Comparison of ENCODE assay signal across 26 mouse cellular contexts in the genomic region with DNA sequence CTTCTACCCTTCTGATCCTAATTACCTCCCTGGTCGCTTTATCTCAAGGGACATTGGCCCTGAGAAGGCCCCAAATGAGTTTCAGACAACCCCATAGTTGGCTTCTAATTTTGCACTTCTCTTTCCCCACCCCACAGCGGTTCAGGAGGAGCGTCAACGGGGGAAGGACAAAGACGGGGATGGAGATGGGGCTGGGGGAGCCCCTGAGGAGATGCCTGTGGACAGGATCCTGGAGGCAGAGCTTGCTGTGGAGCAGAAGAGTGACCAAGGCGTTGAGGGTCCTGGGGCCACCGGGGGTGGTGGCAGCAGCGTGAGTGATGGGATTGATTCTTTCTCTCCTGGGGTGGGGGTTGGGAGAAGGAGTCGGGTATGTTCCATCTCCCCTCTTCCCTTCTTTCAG. TPM values are rescaled to one million over a fixed set of nuclear protein-coding genes. Genes with fewer than 3 reads are reported as not detected.
DNase-seq lines count a peak whose midpoint lies in the region; ATAC-seq lines count a peak whose summit lies in the region.
"Had no signal": no experiment of that assay in that cellular context is flagged by ENCODE, and none has a peak within 500 bp of the region (broad histone marks: within the 10 kb centered on the region; RNA-seq: fewer than 3 reads in every experiment).

No protein-coding gene starts in this region.

- H3K27ac ChIP-seq in forebrain, embryonic 10.5 days: no peak overlapping the region
- no peak overlapping the region for H3K27ac ChIP-seq in forebrain, embryonic 14.5 days (ENCODE audit: low read depth, low read length)
- 0 out of 2 replicates have a peak overlapping the region, but pooled peaks have one; percentile 23 for H3K27ac ChIP-seq in hindbrain, embryonic 10.5 days
- H3K27ac ChIP-seq in hindbrain, embryonic 14.5 days: no peak overlapping the region
- H3K27ac ChIP-seq: embryonic facial prominence, embryonic 12.5 days; embryonic facial prominence, embryonic 15.5 days; forebrain, embryonic 12.5 days; heart, adult 2 months; heart, embryonic 10.5 days; heart, embryonic 13.5 days; hindbrain, embryonic 13.5 days; hindbrain, postnatal 0 days had no signal

- H3K4me2 ChIP-seq in forebrain, embryonic 14.5 days (ENCODE audit: low read length): no peak overlapping the region
- H3K4me2 ChIP-seq in hindbrain, embryonic 14.5 days (replicated peaks): no peak overlapping the region
- H3K4me2 ChIP-seq: embryonic facial prominence, embryonic 12.5 days; embryonic facial prominence, embryonic 15.5 days; forebrain, embryonic 12.5 days; heart, embryonic 13.5 days; hindbrain, embryonic 13.5 days had no signal

- H3K4me3 ChIP-seq in forebrain, embryonic 10.5 days: peak overlapping the region; percentile 3; the same call in 1 of the 2 replicates
- H3K4me3 ChIP-seq in forebrain, embryonic 14.5 days (ENCODE audit: low read depth, low read length): no peak overlapping the region
- H3K4me3 ChIP-seq in hindbrain, embryonic 10.5 days: 0 out of 2 replicates have a peak overlapping the region, but pooled peaks have one; percentile 2
- H3K4me3 ChIP-seq in hindbrain, embryonic 14.5 days (replicated peaks; ENCODE audit: low read length): no peak overlapping the region
- H3K4me3 ChIP-seq: embryonic facial prominence, embryonic 12.5 days; embryonic facial prominence, embryonic 15.5 days; forebrain, embryonic 12.5 days; heart, adult 2 months; heart, embryonic 10.5 days; heart, embryonic 13.5 days; hindbrain, embryonic 13.5 days had no signal

- DNase-seq in cerebellum, adult 9-11 months: peak; percentile 12
- no peak for DNase-seq in cerebellum, postnatal 25 days
- DNase-seq in forebrain, embryonic 10.5 days (ENCODE audit: extremely low spot score, low spot score): no peak
- DNase-seq in forebrain, embryonic 14.5 days (ENCODE audit: low spot score): no peak
- no peak for DNase-seq in hindbrain, embryonic 10.5 days (ENCODE audit: low spot score)
- no peak for DNase-seq in hindbrain, embryonic 14.5 days (ENCODE audit: low spot score)
- DNase-seq in 3134 (ENCODE audit: extremely low read depth, insufficient read length, low spot score): peak; percentile 2
- DNase-seq: adrenal gland, adult 2 months; adrenal gland, postnatal 25 days; cerebellum, adult 18-20 months; gastrocnemius, postnatal 14 days; heart, adult 2 months; heart, postnatal 14 days; kidney, adult 18-20 months; kidney, adult 9 months had no signal

- ATAC-seq in forebrain, embryonic 14.5 days: no peak
- no peak for ATAC-seq in hindbrain, embryonic 14.5 days (ENCODE audit: low FRiP score)
- ATAC-seq: CD4-positive, CD25-positive, alpha-beta regulatory T cell, adult 4 months; forebrain, embryonic 16.5 days; hindbrain, postnatal 0 days; inflammation-experienced regulatory T-cells, adult 6 months; intestine, embryonic 16.5 days had no signal

- H3K36me3 ChIP-seq in forebrain, embryonic 10.5 days (replicated peaks): peaks cover 55% of the 10 kb centered on the region
- H3K36me3 ChIP-seq in forebrain, embryonic 14.5 days (ENCODE audit: control insufficient read depth, insufficient read depth, low read length): peaks cover 42% of the 10 kb centered on the region
- peaks cover 54% of the 10 kb centered on the region for H3K36me3 ChIP-seq in hindbrain, embryonic 10.5 days
- peaks cover 45% of the 10 kb centered on the region for H3K36me3 ChIP-seq in hindbrain, embryonic 14.5 days (replicated peaks; ENCODE audit: control insufficient read depth, insufficient read depth)

- H3K9ac ChIP-seq in forebrain, embryonic 14.5 days (ENCODE audit: low read length): no peak overlapping the region
- H3K9ac ChIP-seq in hindbrain, embryonic 14.5 days: no peak overlapping the region
- H3K9ac ChIP-seq: embryonic facial prominence, embryonic 12.5 days; embryonic facial prominence, embryonic 15.5 days; forebrain, embryonic 12.5 days; heart, embryonic 13.5 days; hindbrain, embryonic 13.5 days had no signal

- no peaks in the 10 kb centered on the region for H3K9me3 ChIP-seq in forebrain, embryonic 10.5 days
- no peaks in the 10 kb centered on the region for H3K9me3 ChIP-seq in forebrain, embryonic 14.5 days (replicated peaks; ENCODE audit: control insufficient read depth, low read length)
- no peaks in the 10 kb centered on the region for H3K9me3 ChIP-seq in hindbrain, embryonic 10.5 days
- H3K9me3 ChIP-seq in hindbrain, embryonic 14.5 days (ENCODE audit: control insufficient read depth, low read length): no peaks in the 10 kb centered on the region
- H3K9me3 ChIP-seq: embryonic facial prominence, embryonic 12.5 days; embryonic facial prominence, embryonic 15.5 days; forebrain, embryonic 12.5 days; heart, embryonic 10.5 days; heart, embryonic 13.5 days; hindbrain, embryonic 13.5 days had no signal

- WGBS in forebrain, embryonic 10.5 days: 89% methylated on average over 9 of the region's 9 CpGs
- WGBS in forebrain, embryonic 14.5 days: 90% methylated on average over 9 of the region's 9 CpGs
- 96% methylated on average over 9 of the region's 9 CpGs for WGBS in hindbrain, embryonic 10.5 days
- WGBS in hindbrain, embryonic 14.5 days: 91% methylated on average over 9 of the region's 9 CpGs

- peaks cover 32% of the 10 kb centered on the region for H3K27me3 ChIP-seq in forebrain, embryonic 10.5 days (ENCODE audit: poor library complexity, severe bottlenecking)
- no peaks in the 10 kb centered on the region for H3K27me3 ChIP-seq in forebrain, embryonic 14.5 days (replicated peaks; ENCODE audit: control insufficient read depth, insufficient read depth, low read length)
- peaks cover 8% of the 10 kb centered on the region for H3K27me3 ChIP-seq in hindbrain, embryonic 10.5 days (ENCODE audit: insufficient read depth, poor library complexity, severe bottlenecking)
- no peaks in the 10 kb centered on the region for H3K27me3 ChIP-seq in hindbrain, embryonic 14.5 days (ENCODE audit: control insufficient read depth, insufficient read depth, low read length)

- H3K4me1 ChIP-seq in forebrain, embryonic 10.5 days: peaks cover 71% of the 10 kb centered on the region
- peaks cover 30% of the 10 kb centered on the region for H3K4me1 ChIP-seq in forebrain, embryonic 14.5 days (ENCODE audit: control insufficient read depth, insufficient read depth, low read length)
- peaks cover 67% of the 10 kb centered on the region for H3K4me1 ChIP-seq in hindbrain, embryonic 10.5 days (replicated peaks)
- peaks cover 29% of the 10 kb centered on the region for H3K4me1 ChIP-seq in hindbrain, embryonic 14.5 days (replicated peaks; ENCODE audit: control insufficient read depth, insufficient read depth, low read length)

RNA-seq across cellular contexts. Expression of a gene that starts 3.7 kb away (rescaled TPM):
- 0.74 and 0.75 TPM in 2 replicates for polyA plus RNA-seq in forebrain, embryonic 10.5 days (2016; fragmentation: Nextera tagmentation; extraction: Ambion mirVana)
- polyA plus RNA-seq in forebrain, embryonic 14.5 days (2014; fragmentation: Nextera tagmentation; extraction: Ambion mirVana): 0.95 and 1.6 TPM in 2 replicates
- 0.99 and 1.7 TPM in 2 replicates for polyA plus RNA-seq in hindbrain, embryonic 10.5 days (2016; fragmentation: Nextera tagmentation; extraction: Ambion mirVana)
- 2.7 and 3.4 TPM in 2 replicates for polyA plus RNA-seq in hindbrain, embryonic 14.5 days (2014; fragmentation: Nextera tagmentation; extraction: Ambion mirVana)

RNA-seq across cellular contexts. Expression of a gene that starts 3.9 kb away (rescaled TPM):
- 44.5 and 48.3 TPM in 2 replicates for polyA plus RNA-seq in forebrain, embryonic 10.5 days (2016; fragmentation: Nextera tagmentation; extraction: Ambion mirVana)
- polyA plus RNA-seq in forebrain, embryonic 14.5 days (2014; fragmentation: Nextera tagmentation; extraction: Ambion mirVana): 21.4 and 27.7 TPM in 2 replicates
- 49.1 and 56.4 TPM in 2 replicates for polyA plus RNA-seq in hindbrain, embryonic 10.5 days (2016; fragmentation: Nextera tagmentation; extraction: Ambion mirVana)
- 32.2 and 34.5 TPM in 2 replicates for polyA plus RNA-seq in hindbrain, embryonic 14.5 days (2014; fragmentation: Nextera tagmentation; extraction: Ambion mirVana)

RNA-seq across cellular contexts. Expression of a gene that starts 4.0 kb away (rescaled TPM):
- 203 and 206 TPM in 2 replicates for polyA plus RNA-seq in forebrain, embryonic 10.5 days (2016; fragmentation: Nextera tagmentation; extraction: Ambion mirVana)
- polyA plus RNA-seq in forebrain, embryonic 14.5 days (2014; fragmentation: Nextera tagmentation; extraction: Ambion mirVana): 78.3 and 84.1 TPM in 2 replicates
- 188 and 197 TPM in 2 replicates for polyA plus RNA-seq in hindbrain, embryonic 10.5 days (2016; fragmentation: Nextera tagmentation; extraction: Ambion mirVana)
- 87.1 and 97.0 TPM in 2 replicates for polyA plus RNA-seq in hindbrain, embryonic 14.5 days (2014; fragmentation: Nextera tagmentation; extraction: Ambion mirVana)

RNA-seq across cellular contexts. Expression of a gene that starts 7.7 kb away (rescaled TPM):
- polyA plus RNA-seq in forebrain, embryonic 10.5 days (2016; fragmentation: Nextera tagmentation; extraction: Ambion mirVana): 95.4 and 96.4 TPM in 2 replicates
- 60.2 and 75.4 TPM in 2 replicates for polyA plus RNA-seq in forebrain, embryonic 14.5 days (2014; fragmentation: Nextera tagmentation; extraction: Ambion mirVana)
- 65.5 and 73.0 TPM in 2 replicates for polyA plus RNA-seq in hindbrain, embryonic 10.5 days (2016; fragmentation: Nextera tagmentation; extraction: Ambion mirVana)
- 64.3 and 67.3 TPM in 2 replicates for polyA plus RNA-seq in hindbrain, embryonic 14.5 days (2014; fragmentation: Nextera tagmentation; extraction: Ambion mirVana)

RNA-seq across cellular contexts. Expression of a gene that starts 11.0 kb away (rescaled TPM):
- polyA plus RNA-seq in forebrain, embryonic 10.5 days (2016; fragmentation: Nextera tagmentation; extraction: Ambion mirVana): 11.4 and 12.4 TPM in 2 replicates
- 6.7 and 7.4 TPM in 2 replicates for polyA plus RNA-seq in forebrain, embryonic 14.5 days (2014; fragmentation: Nextera tagmentation; extraction: Ambion mirVana)
- 12.3 and 17.3 TPM in 2 replicates for polyA plus RNA-seq in hindbrain, embryonic 10.5 days (2016; fragmentation: Nextera tagmentation; extraction: Ambion mirVana)
- 6.3 and 7.8 TPM in 2 replicates for polyA plus RNA-seq in hindbrain, embryonic 14.5 days (2014; fragmentation: Nextera tagmentation; extraction: Ambion mirVana)

Comparison
In these comparisons a context has a peak if more than half of its experiments do, and no peak if none do; other contexts are left out.
1. DNase-seq: peak in cerebellum, adult 9-11 months (single experiment) and 3134 (single experiment); none in cerebellum, postnatal 25 days (0 of 2), forebrain, embryonic 10.5 days (single experiment), forebrain, embryonic 14.5 days (single experiment), hindbrain, embryonic 10.5 days (single experiment) and hindbrain, embryonic 14.5 days (single experiment).
2. H3K4me3 ChIP-seq: peak in forebrain, embryonic 10.5 days (single experiment) and hindbrain, embryonic 10.5 days (single experiment); none in forebrain, embryonic 14.5 days (single experiment) and hindbrain, embryonic 14.5 days (single experiment).